In genomic region chr7:130812407-130812806, GRCm38 (mm10) we compare ENCODE assay signal across 15 mouse cellular contexts. TPM values are rescaled to one million over a fixed set of nuclear protein-coding genes. Genes with fewer than 3 reads are reported as not detected.
DNase-seq lines count a peak whose midpoint lies in the region; ATAC-seq and TF ChIP-seq lines count a peak whose summit lies in the region.
"Had no signal": no experiment of that assay in that cellular context is flagged by ENCODE, and none has a peak within 500 bp of the region (broad histone marks: within the 10 kb centered on the region; RNA-seq: fewer than 3 reads in every experiment).

No protein-coding gene starts in this region.

- in situ Hi-C loops in ES-E14 (cut with MboI; ENCODE audit: low sequenced_read_pairs in 2 of 2, unreplicated experiment in 2 of 2), result no loop called here

- H3K9me3 ChIP-seq in liver, postnatal 0 days (ENCODE audit: low read length), result no peaks in the 10 kb centered on the region
- H3K9me3 ChIP-seq in ES-E14 (ENCODE audit: control insufficient read depth, insufficient read depth, low read depth, low read length), result no peaks in the 10 kb centered on the region
- H3K9me3 ChIP-seq: midbrain, embryonic 13.5 days; neural tube, embryonic 15.5 days had no signal

- no peak overlapping the region for H3K27ac ChIP-seq in liver, postnatal 0 days (ENCODE audit: low read depth)
- H3K27ac ChIP-seq in ES-E14 (ENCODE audit: insufficient read depth, low read depth, low read length, poor library complexity, severe bottlenecking), result no peak overlapping the region
- H3K27ac ChIP-seq: midbrain, embryonic 13.5 days; neural tube, embryonic 15.5 days had no signal

- WGBS in liver, postnatal 0 days (ENCODE audit: insufficient replicate concordance), result 30% methylated on average over 16 of the region's 16 CpGs

- no peak overlapping the region for H3K4me2 ChIP-seq in liver, postnatal 0 days (ENCODE audit: low read depth, low read length)
- H3K4me2 ChIP-seq: midbrain, embryonic 13.5 days; neural tube, embryonic 15.5 days had no signal

- TF ChIP-seq EP300 in liver, postnatal 0 days (IDR thresholded peaks at IDR 0.05; ENCODE audit: low read depth), result no peak

- 0 out of 2 replicates have a peak, but pooled peaks cover 4% of the 10 kb centered on the region for H3K4me1 ChIP-seq in liver, postnatal 0 days (ENCODE audit: insufficient read depth)
- 0 out of 4 replicates have a peak, but pooled peaks cover 0 to 3% of the 10 kb centered on the region in 2 experiments for H3K4me1 ChIP-seq in ES-E14 (ENCODE audit: control insufficient read depth in 2 of 2, insufficient read depth in 2 of 2, low read length in 2 of 2, poor library complexity in 1 of 2)
- H3K4me1 ChIP-seq: midbrain, embryonic 13.5 days had no signal

- TF ChIP-seq CTCF in liver, postnatal 0 days (IDR thresholded peaks at IDR 0.05; ENCODE audit: low read depth), result no peak

- ATAC-seq in liver, postnatal 0 days, result no peak
- peak; percentile 27 to 29; a peak in 3 of 4 replicates for ATAC-seq in hematopoietic stem cell, adult 5-6 weeks (replicated peaks in 1 of 2; ENCODE audit: insufficient read depth in 1 of 2, low FRiP score in 2 of 2, low TSS enrichment in 1 of 2, low read depth in 1 of 2, poor library complexity in 2 of 2, severe bottlenecking in 2 of 2)
- ATAC-seq: midbrain, embryonic 13.5 days had no signal

- DNase-seq in liver (peak; percentile 35), ES-E14 (ENCODE audit: low read depth, low spot score) (no peak)
- no peak for DNase-seq in liver, postnatal 0 days
- peak; percentile 47 for DNase-seq in splenic B cell, adult 2 months (ENCODE audit: low read depth, low spot score)
- DNase-seq in right cerebral cortex, postnatal 4 days, result no peak
- DNase-seq in right cerebral cortex, postnatal 10 days (ENCODE audit: low spot score in 2 of 2), result no peak
- DNase-seq: adrenal gland, postnatal 10 days; cerebellum, adult 9-11 months; lung, postnatal 10 days; thymus, postnatal 25 days had no signal

- H3K27me3 ChIP-seq in liver, postnatal 0 days (ENCODE audit: insufficient read depth, low read length), result no peaks in the 10 kb centered on the region
- no peaks in the 10 kb centered on the region for H3K27me3 ChIP-seq in splenic B cell, adult 2 months (ENCODE audit: control insufficient read depth, insufficient read depth, low read length, poor library complexity, severe bottlenecking)
- H3K27me3 ChIP-seq: midbrain, embryonic 13.5 days; neural tube, embryonic 15.5 days had no signal

- H3K9ac ChIP-seq in liver, postnatal 0 days (replicated peaks), result no peak overlapping the region
- peak overlapping the region; percentile 67; the same call in 1 of the 2 replicates for H3K9ac ChIP-seq in ES-E14 (ENCODE audit: insufficient read depth, low read depth, low read length, poor library complexity, severe bottlenecking)
- H3K9ac ChIP-seq: midbrain, embryonic 13.5 days; neural tube, embryonic 15.5 days had no signal

- H3K36me3 ChIP-seq in liver, postnatal 0 days (replicated peaks; ENCODE audit: insufficient read depth, low read length), result no peaks in the 10 kb centered on the region
- no peaks in the 10 kb centered on the region for H3K36me3 ChIP-seq in ES-E14 (ENCODE audit: control insufficient read depth, insufficient read depth, low read length, poor library complexity, severe bottlenecking)
- no peaks in the 10 kb centered on the region for H3K36me3 ChIP-seq in splenic B cell, adult 2 months (ENCODE audit: control insufficient read depth, insufficient read depth, low read length, poor library complexity, severe bottlenecking)
- H3K36me3 ChIP-seq: midbrain, embryonic 13.5 days; neural tube, embryonic 15.5 days had no signal

- no peak overlapping the region for H3K4me3 ChIP-seq in liver, postnatal 0 days (ENCODE audit: low read depth, low read length)
- H3K4me3 ChIP-seq in ES-E14 (ENCODE audit: insufficient read depth in 1 of 2, low read depth in 1 of 2, low read length in 2 of 2, poor library complexity in 1 of 2, severe bottlenecking in 1 of 2), result peak overlapping the region; percentile 39 to 64; a peak in 3 of 4 replicates
- H3K4me3 ChIP-seq: erythroblast, embryonic 14.5 days; midbrain, embryonic 13.5 days; neural tube, embryonic 15.5 days had no signal

TF ChIP-seq in ES-E14, 5 proteins besides CTCF, POLR2A, EP300 and RAD21:
- TF ChIP-seq CHD2 (IDR thresholded peaks at IDR 0.05; ENCODE audit: low read depth, low read length) (no peak), MAFK (IDR thresholded peaks at IDR 0.05; ENCODE audit: insufficient read depth, low read depth, low read length) (no peak), ZC3H11A (IDR thresholded peaks at IDR 0.05; ENCODE audit: borderline replicate concordance, low read depth, low read length) (no peak), HCFC1 (IDR thresholded peaks at IDR 0.05; ENCODE audit: borderline replicate concordance, insufficient read depth, low read length) (no peak), ZNF384 (IDR thresholded peaks at IDR 0.05; ENCODE audit: low read depth, low read length) (no peak)

RNA-seq across cellular contexts. Expression of gene Btbd16, which starts 38.5 kb away (rescaled TPM):
- polyA plus RNA-seq in liver, postnatal 0 days (2015; fragmentation: Nextera tagmentation; extraction: Ambion mirVana), result 0.38 and 0.52 TPM in 2 replicates
- total RNA-seq in ES-E14 (2012; rRNA removed), result 0.09 TPM in 1 of 2 replicates, not detected in the other
- total RNA-seq in hematopoietic stem cell, adult 5-6 weeks (2017), result 1.9 and 3.1 TPM in 2 replicates
- polyA plus RNA-seq: erythroblast, embryonic 14.5 days; heart, embryonic 14.5 days; midbrain, embryonic 13.5 days; neural tube, embryonic 15.5 days had no signal

RNA-seq across cellular contexts. Expression of gene Plekha1, which starts 53.1 kb away (rescaled TPM):
- 12.8 and 15.8 TPM in 2 replicates for polyA plus RNA-seq in liver, postnatal 0 days (2015; fragmentation: Nextera tagmentation; extraction: Ambion mirVana)
- 52.4 and 55.4 TPM in 2 replicates for total RNA-seq in ES-E14 (2012; rRNA removed)
- total RNA-seq in hematopoietic stem cell, adult 5-6 weeks (2017), result 20.2 and 29.1 TPM in 2 replicates
- polyA plus RNA-seq: erythroblast, embryonic 14.5 days had no signal

Comparison
In these comparisons a context has a peak if more than half of its experiments do, and no peak if none do; other contexts are left out.
1. DNase-seq: peak in liver (single experiment) and splenic B cell, adult 2 months (single experiment); none in liver, postnatal 0 days (single experiment), ES-E14 (single experiment), right cerebral cortex, postnatal 4 days (single experiment) and right cerebral cortex, postnatal 10 days (0 of 2).